Mouse (Mus musculus): ENCODE data around the gene Abcb4. TPM values are rescaled to one million over a fixed set of nuclear protein-coding genes. Genes with fewer than 3 reads are reported as not detected.

The Abcb4 gene
- total and polyA plus RNA-seq, 3 experiments: 86.0 to 107 TPM; not detected in 1

GRCm38 (mm10) chr5:8877800-8878199 lies 15.7 kb upstream of the Abcb4 start:
- peak; percentile 36 for DNase-seq (ENCODE audit: low read depth, low spot score)
- Histone ChIP-seq H3K79me2 (ENCODE audit: control insufficient read depth, insufficient read depth, low read length, poor library complexity) (no peaks in the 10 kb centered on the region), H3K4me1 (ENCODE audit: control insufficient read depth in 1 of 2, insufficient read depth in 2 of 2, low read length in 2 of 2) (peaks cover 0 to 3% of the 10 kb centered on the region in 2 experiments; a peak in 1 of 4 replicates), H3K27ac (ENCODE audit: control insufficient read depth, low read depth, low read length) (no peak overlapping the region), H3K36me3 (ENCODE audit: control insufficient read depth in 1 of 2, insufficient read depth in 2 of 2, low read length in 2 of 2) (no peaks in the 10 kb centered on the region), H3K9ac (ENCODE audit: control insufficient read depth, low read depth, low read length, poor library complexity, severe bottlenecking) (no peak overlapping the region), H3K4me3 (ENCODE audit: control insufficient read depth in 1 of 2, insufficient read depth in 1 of 2, low read depth in 2 of 2, low read length in 2 of 2) (no peak overlapping the region), H3K27me3 (ENCODE audit: control insufficient read depth in 1 of 2, insufficient read depth in 2 of 2, low read length in 2 of 2) (no peaks in the 10 kb centered on the region), H3K9me3 (replicated peaks; ENCODE audit: insufficient read depth, low read length) (no peaks in the 10 kb centered on the region)
- no peak for TF ChIP-seq GABPA (IDR thresholded peaks at IDR 0.05; ENCODE audit: low read depth, low read length)
- TF ChIP-seq NRF1 (IDR thresholded peaks at IDR 0.05; ENCODE audit: insufficient read depth, low read depth, low read length, poor library complexity, severe bottlenecking): no peak
- no peak for TF ChIP-seq MAX (IDR thresholded peaks at IDR 0.05; ENCODE audit: low read length)
- no peak for TF ChIP-seq POLR2AphosphoS2 (IDR thresholded peaks at IDR 0.05; ENCODE audit: low read length)
- TF ChIP-seq MYC (IDR thresholded peaks at IDR 0.05; ENCODE audit: low read depth, low read length): no peak
- TF ChIP-seq SIN3A (IDR thresholded peaks at IDR 0.05; ENCODE audit: low read length): no peak
- TF ChIP-seq MXI1 (IDR thresholded peaks at IDR 0.05; ENCODE audit: low read depth, low read length): no peak
- no peak for TF ChIP-seq UBTF (IDR thresholded peaks at IDR 0.05; ENCODE audit: borderline replicate concordance, insufficient read depth, low read depth, low read length)
- no peak for TF ChIP-seq ELF1 (IDR thresholded peaks at IDR 0.05; ENCODE audit: low read depth, low read length)
- TF ChIP-seq GATA1 (IDR thresholded peaks at IDR 0.05; ENCODE audit: low read depth, low read length): no peak

GRCm38 (mm10) chr5:8885837-8886236 lies 7.7 kb upstream of the Abcb4 start:
- TF ChIP-seq NRF1 (IDR thresholded peaks at IDR 0.05; ENCODE audit: insufficient read depth, low read depth, low read length, poor library complexity, severe bottlenecking): no peak
- no peak for TF ChIP-seq MAFK (IDR thresholded peaks at IDR 0.05; ENCODE audit: borderline replicate concordance, low read depth, low read length)
- TF ChIP-seq ZMIZ1 (IDR thresholded peaks at IDR 0.05; ENCODE audit: low read depth, low read length): no peak
- no peak for TF ChIP-seq CHD1 (IDR thresholded peaks at IDR 0.05; ENCODE audit: low read depth, low read length)
- TF ChIP-seq BHLHE40 (IDR thresholded peaks at IDR 0.05; ENCODE audit: borderline replicate concordance, low read depth, low read length): no peak
- TF ChIP-seq MYC (IDR thresholded peaks at IDR 0.05; ENCODE audit: low read depth, low read length): no peak
- TF ChIP-seq GABPA (IDR thresholded peaks at IDR 0.05; ENCODE audit: low read depth, low read length): no peak
- H3K4me1 ChIP-seq (ENCODE audit: control insufficient read depth in 1 of 2, insufficient read depth in 2 of 2, low read length in 2 of 2): no peaks in the 10 kb centered on the region
- no peaks in the 10 kb centered on the region for H3K36me3 ChIP-seq (ENCODE audit: control insufficient read depth in 1 of 2, insufficient read depth in 2 of 2, low read length in 2 of 2)
- H3K27me3 ChIP-seq (ENCODE audit: control insufficient read depth in 1 of 2, insufficient read depth in 2 of 2, low read length in 2 of 2): no peaks in the 10 kb centered on the region
- H3K9me3 ChIP-seq (replicated peaks; ENCODE audit: insufficient read depth, low read length): no peaks in the 10 kb centered on the region
- DNase-seq (ENCODE audit: low read depth, low spot score): no peak
- no peak overlapping the region for H3K9ac ChIP-seq (ENCODE audit: control insufficient read depth, low read depth, low read length, poor library complexity, severe bottlenecking)
- H3K4me3 ChIP-seq (ENCODE audit: control insufficient read depth in 1 of 2, insufficient read depth in 1 of 2, low read depth in 2 of 2, low read length in 2 of 2): no peak overlapping the region
- no peak overlapping the region for H3K27ac ChIP-seq (ENCODE audit: control insufficient read depth, low read depth, low read length)
- no peaks in the 10 kb centered on the region for H3K79me2 ChIP-seq (ENCODE audit: control insufficient read depth, insufficient read depth, low read length, poor library complexity)

GRCm38 (mm10) chr5:8894104-8894425 lies 548 bp downstream of the Abcb4 start:
- no peak for DNase-seq (ENCODE audit: low read depth, low spot score)
- peak overlapping the region; percentile 99 for H3K27ac ChIP-seq (ENCODE audit: control insufficient read depth, low read depth, low read length)
- no peak for TF ChIP-seq BHLHE40 (IDR thresholded peaks at IDR 0.05; ENCODE audit: borderline replicate concordance, low read depth, low read length)
- no peak for TF ChIP-seq POLR2AphosphoS5 (IDR thresholded peaks at IDR 0.05; ENCODE audit: borderline replicate concordance, low read depth, low read length)
- TF ChIP-seq GABPA (IDR thresholded peaks at IDR 0.05; ENCODE audit: low read depth, low read length): no peak
- no peak for TF ChIP-seq ZKSCAN1 (IDR thresholded peaks at IDR 0.05; ENCODE audit: low read depth, low read length)
- no peak for TF ChIP-seq USF1 (IDR thresholded peaks at IDR 0.05; ENCODE audit: low read depth, low read length)
- no peak for TF ChIP-seq UBTF (IDR thresholded peaks at IDR 0.05; ENCODE audit: borderline replicate concordance, insufficient read depth, low read depth, low read length)
- no peak for TF ChIP-seq CHD2 (IDR thresholded peaks at IDR 0.05; ENCODE audit: low read length)
- TF ChIP-seq MEF2A (IDR thresholded peaks at IDR 0.05; ENCODE audit: extremely low read depth, insufficient replicate concordance, low read depth, low read length, poor library complexity, severe bottlenecking): no peak
- TF ChIP-seq MXI1 (IDR thresholded peaks at IDR 0.05; ENCODE audit: low read depth, low read length): no peak
- TF ChIP-seq ELF1 (IDR thresholded peaks at IDR 0.05; ENCODE audit: low read depth, low read length): no peak
- no peak for TF ChIP-seq MAFK (IDR thresholded peaks at IDR 0.05; ENCODE audit: borderline replicate concordance, low read depth, low read length)
- no peak for TF ChIP-seq TBP (IDR thresholded peaks at IDR 0.05; ENCODE audit: low read depth, low read length)
- H3K9me3 ChIP-seq (replicated peaks; ENCODE audit: insufficient read depth, low read length): no peaks in the 10 kb centered on the region
- peak overlapping the region; percentile 85 to 88 for H3K4me3 ChIP-seq (ENCODE audit: control insufficient read depth in 1 of 2, insufficient read depth in 1 of 2, low read depth in 2 of 2, low read length in 2 of 2)
- H3K4me1 ChIP-seq (ENCODE audit: control insufficient read depth in 1 of 2, insufficient read depth in 2 of 2, low read length in 2 of 2): peaks cover 12 to 26% of the 10 kb centered on the region in 2 experiments
- H3K9ac ChIP-seq (ENCODE audit: control insufficient read depth, low read depth, low read length, poor library complexity, severe bottlenecking): peak overlapping the region; percentile 98
- no peaks in the 10 kb centered on the region for H3K27me3 ChIP-seq (ENCODE audit: control insufficient read depth in 1 of 2, insufficient read depth in 2 of 2, low read length in 2 of 2)
- peaks cover 12 to 42% of the 10 kb centered on the region in 2 experiments for H3K36me3 ChIP-seq (ENCODE audit: control insufficient read depth in 1 of 2, insufficient read depth in 2 of 2, low read length in 2 of 2)
- peaks cover 32% of the 10 kb centered on the region for H3K79me2 ChIP-seq (ENCODE audit: control insufficient read depth, insufficient read depth, low read length, poor library complexity)

All from MEL (cell line).